Mouse (Mus musculus): ENCODE data around the gene Rsbn1.

Rsbn1 gene

DNA sequence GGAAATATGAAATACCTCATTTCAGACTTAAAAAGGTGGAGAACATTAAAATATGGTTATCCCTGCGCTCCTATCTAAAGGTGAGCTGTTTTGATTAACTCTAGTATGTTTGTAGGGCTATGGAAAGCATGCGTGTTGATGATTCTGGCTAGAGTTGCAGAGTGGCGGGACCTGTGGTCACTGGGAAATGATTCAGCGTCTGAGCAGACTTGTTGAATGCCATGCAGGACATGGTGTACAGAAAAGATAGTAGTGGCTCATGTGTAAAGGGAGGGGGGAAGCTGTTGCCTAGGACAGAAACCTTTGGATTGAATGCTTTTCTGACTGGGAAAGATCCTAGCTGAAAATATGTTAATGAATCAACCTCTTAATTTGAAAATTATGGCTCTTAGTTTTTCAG, 84.8 kb downstream of the Rsbn1 start:
- Histone ChIP-seq H3K9me3 (ENCODE audit: low read length) (no peaks in the 10 kb centered on the region), H3K4me1 (replicated peaks; ENCODE audit: low read depth, low read length) (peaks cover 6% of the 10 kb centered on the region; the same call in 1 of the 2 replicates), H3K36me3 (ENCODE audit: insufficient read depth, low read length) (peaks cover 41% of the 10 kb centered on the region), H3K27me3 (ENCODE audit: insufficient read depth, low read length) (no peaks in the 10 kb centered on the region), H3K4me3 (replicated peaks; ENCODE audit: low read length) (no peak overlapping the region)
- TF ChIP-seq CTCF (conservative IDR thresholded peaks at IDR 0.05; ENCODE audit: low read length) (no peak), NANOG (IDR thresholded peaks at IDR 0.05; ENCODE audit: borderline replicate concordance, low read length) (no peak), POU5F1 (IDR thresholded peaks at IDR 0.05; ENCODE audit: borderline replicate concordance, low read length) (no peak)

DNA sequence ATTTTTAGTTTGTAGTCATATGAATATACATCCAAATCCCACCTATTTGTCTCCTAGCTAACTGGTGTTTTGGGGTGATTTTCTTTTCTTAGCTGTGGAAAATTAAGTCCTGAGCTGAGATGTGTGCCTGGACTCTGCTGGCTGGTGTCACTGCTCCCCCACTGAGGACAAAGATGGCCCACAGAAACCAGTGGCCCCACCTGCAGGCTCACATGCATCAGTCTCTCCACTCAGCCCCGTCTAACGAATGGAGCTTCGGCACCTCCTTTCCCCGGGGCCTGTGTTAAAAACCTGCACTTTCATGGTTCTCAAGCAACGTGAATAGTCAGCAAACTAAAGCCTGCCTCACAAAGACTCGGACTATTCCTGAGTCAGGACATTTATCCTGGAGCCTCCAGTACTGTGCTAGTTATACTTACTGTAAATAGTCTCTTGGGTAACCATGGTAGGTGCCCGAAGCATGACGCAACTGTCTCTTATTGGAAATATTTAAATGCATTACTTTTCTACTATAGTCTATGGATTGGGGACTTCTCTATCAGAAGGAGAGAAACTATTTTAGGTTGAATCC, 93.1 kb downstream of the Rsbn1 start:
- no peaks in the 10 kb centered on the region for H3K9me3 ChIP-seq (ENCODE audit: low read length)
- TF ChIP-seq NANOG (IDR thresholded peaks at IDR 0.05; ENCODE audit: borderline replicate concordance, low read length) (no peak), CTCF (conservative IDR thresholded peaks at IDR 0.05; ENCODE audit: low read length) (no peak), POU5F1 (IDR thresholded peaks at IDR 0.05; ENCODE audit: borderline replicate concordance, low read length) (no peak)
- no peaks in the 10 kb centered on the region for H3K27me3 ChIP-seq (ENCODE audit: insufficient read depth, low read length)
- no peaks in the 10 kb centered on the region for H3K4me1 ChIP-seq (replicated peaks; ENCODE audit: low read depth, low read length)
- H3K4me3 ChIP-seq (replicated peaks; ENCODE audit: low read length): no peak overlapping the region
- H3K36me3 ChIP-seq (ENCODE audit: insufficient read depth, low read length): peaks cover 44% of the 10 kb centered on the region

DNA sequence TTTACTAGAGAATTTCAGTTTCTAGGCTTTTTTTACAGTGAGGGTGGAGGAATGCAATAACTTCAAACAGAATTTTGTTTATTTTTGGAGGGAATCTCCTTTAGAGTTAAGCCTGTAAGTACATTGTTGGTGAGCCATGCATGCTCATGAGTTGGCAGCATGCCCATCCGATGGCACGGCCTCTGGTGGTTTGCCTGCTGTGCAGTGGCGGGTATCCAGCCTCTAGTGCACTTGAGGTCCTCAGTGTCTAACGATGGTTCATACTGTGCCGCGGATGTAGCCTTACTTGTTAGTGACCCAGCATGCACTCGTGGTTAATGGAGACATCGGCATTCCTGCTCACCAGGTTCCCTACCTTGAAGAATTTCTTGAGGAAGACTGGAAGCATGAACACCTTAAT, 93.6 kb downstream of the Rsbn1 start:
- Histone ChIP-seq H3K9me3 (ENCODE audit: low read length) (no peaks in the 10 kb centered on the region), H3K27me3 (ENCODE audit: insufficient read depth, low read length) (no peaks in the 10 kb centered on the region), H3K36me3 (ENCODE audit: insufficient read depth, low read length) (peaks cover 44% of the 10 kb centered on the region), H3K4me3 (replicated peaks; ENCODE audit: low read length) (no peak overlapping the region), H3K4me1 (replicated peaks; ENCODE audit: low read depth, low read length) (no peaks in the 10 kb centered on the region)
- no peak for TF ChIP-seq POU5F1 (IDR thresholded peaks at IDR 0.05; ENCODE audit: borderline replicate concordance, low read length)
- no peak for TF ChIP-seq NANOG (IDR thresholded peaks at IDR 0.05; ENCODE audit: borderline replicate concordance, low read length)
- TF ChIP-seq CTCF (conservative IDR thresholded peaks at IDR 0.05; ENCODE audit: low read length): no peak

DNA sequence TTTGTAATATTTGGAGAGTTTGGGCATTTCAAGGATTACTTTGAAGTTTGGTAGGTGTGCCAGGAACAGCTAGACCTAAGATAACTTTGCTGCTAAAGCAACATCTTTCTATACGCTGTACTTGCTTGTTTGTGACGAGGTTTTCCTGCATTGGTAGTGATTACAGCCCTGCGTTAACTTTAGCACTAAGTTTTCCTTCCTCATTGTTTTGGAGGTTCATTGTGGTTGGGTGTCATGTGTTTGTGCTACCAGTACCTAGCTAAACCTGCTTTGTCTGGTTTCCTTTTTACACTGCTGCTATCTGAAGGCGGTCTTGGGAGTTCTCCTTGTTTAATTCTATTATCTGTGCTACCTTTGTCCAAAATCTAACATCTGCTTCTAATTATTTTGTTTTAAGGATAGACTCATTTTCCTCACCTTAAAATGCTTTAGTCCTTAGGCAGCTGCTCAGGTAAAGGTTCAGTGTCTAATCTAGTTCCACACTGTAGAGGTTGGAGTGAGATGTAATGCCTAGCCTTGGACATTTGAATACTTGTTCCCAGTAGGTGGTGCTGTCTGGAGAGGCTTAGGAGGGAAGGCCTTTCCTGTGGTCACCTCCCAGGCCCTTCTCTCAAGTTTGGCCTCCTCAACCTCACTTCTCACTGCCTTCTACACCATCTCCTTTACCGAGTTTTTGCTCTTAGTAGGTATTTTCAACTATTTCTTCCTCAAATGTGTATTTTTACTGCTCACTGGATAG, 96.2 kb downstream of the Rsbn1 start:
- Histone ChIP-seq H3K4me1 (replicated peaks; ENCODE audit: low read depth, low read length) (peaks cover 10% of the 10 kb centered on the region), H3K4me3 (replicated peaks; ENCODE audit: low read length) (no peak overlapping the region), H3K27me3 (ENCODE audit: insufficient read depth, low read length) (no peaks in the 10 kb centered on the region), H3K36me3 (ENCODE audit: insufficient read depth, low read length) (peaks cover 33% of the 10 kb centered on the region), H3K9me3 (ENCODE audit: low read length) (no peaks in the 10 kb centered on the region)
- no peak for TF ChIP-seq NANOG (IDR thresholded peaks at IDR 0.05; ENCODE audit: borderline replicate concordance, low read length)
- no peak for TF ChIP-seq POU5F1 (IDR thresholded peaks at IDR 0.05; ENCODE audit: borderline replicate concordance, low read length)
- TF ChIP-seq CTCF (conservative IDR thresholded peaks at IDR 0.05; ENCODE audit: low read length): no peak

DNA sequence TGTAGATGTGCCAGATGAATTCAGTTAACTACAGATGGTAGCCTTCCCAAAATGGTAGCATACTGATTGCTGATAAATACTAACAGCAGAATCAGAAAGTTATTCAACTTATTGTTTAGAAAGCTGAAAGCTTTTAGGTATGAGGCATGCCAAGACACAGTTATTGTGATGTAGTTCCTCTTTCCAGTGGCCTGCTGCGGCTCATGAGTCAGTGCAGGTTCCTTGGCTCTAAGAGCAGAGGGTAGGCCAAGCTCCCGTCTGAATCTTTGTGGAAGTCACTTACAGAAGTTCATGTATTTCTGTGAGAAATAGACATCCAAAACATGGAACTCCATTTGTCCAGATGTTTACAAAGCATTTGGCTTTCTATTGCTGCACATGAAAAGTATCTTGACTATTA, 98.1 kb downstream of the Rsbn1 start:
- TF ChIP-seq CTCF (conservative IDR thresholded peaks at IDR 0.05; ENCODE audit: low read length): no peak
- TF ChIP-seq POU5F1 (IDR thresholded peaks at IDR 0.05; ENCODE audit: borderline replicate concordance, low read length): no peak
- TF ChIP-seq NANOG (IDR thresholded peaks at IDR 0.05; ENCODE audit: borderline replicate concordance, low read length): no peak
- H3K4me3 ChIP-seq (replicated peaks; ENCODE audit: low read length): no peak overlapping the region
- H3K36me3 ChIP-seq (ENCODE audit: insufficient read depth, low read length): peaks cover 27% of the 10 kb centered on the region
- peaks cover 14% of the 10 kb centered on the region for H3K4me1 ChIP-seq (replicated peaks; ENCODE audit: low read depth, low read length)
- H3K9me3 ChIP-seq (ENCODE audit: low read length): no peaks in the 10 kb centered on the region
- H3K27me3 ChIP-seq (ENCODE audit: insufficient read depth, low read length): no peaks in the 10 kb centered on the region

Measured in E14TG2a.4 (cell line).